Mouse (Mus musculus) midbrain, embryonic 12.5 days (tissue): ENCODE measurements around the gene Galp. TPM values are rescaled to one million over a fixed set of nuclear protein-coding genes. Genes with fewer than 3 reads are reported as not detected.
A peak's percentile ranks its signal among the peaks of the same experiment; 100 is the strongest.

ENCODE experiments used
- ATAC-seq: fragments of 200-750 bp; cut with Nextera tagmentation; 2 replicates; pipeline ENCODE4 v1.8.0; 2017; ENCODE audit warnings: low read depth, moderate TSS enrichment, moderate library complexity; ENCODE audit not compliant: low FRiP score
- H3K27ac ChIP-seq: fragments of 300-500 bp; sonication (generic); replicated peaks from 2 replicates; pipeline ENCODE4 v1.5.1; 2016; ENCODE audit warnings: mild to moderate bottlenecking
- H3K27me3 ChIP-seq: fragments of 300-500 bp; sonication (generic); 2 replicates; pipeline ENCODE4 v1.6.1; 2016; ENCODE audit warnings: mild to moderate bottlenecking
- H3K36me3 ChIP-seq: fragments of 300-500 bp; sonication (generic); 2 replicates; pipeline ENCODE4 v1.6.1; 2016
- H3K4me1 ChIP-seq: fragments of 300-500 bp; sonication (generic); 2 replicates; pipeline ENCODE4 v1.6.1; 2016
- H3K4me2 ChIP-seq: fragments of 300-500 bp; sonication (generic); replicated peaks from 2 replicates; pipeline ENCODE4 v1.6.1; 2016; ENCODE audit warnings: mild to moderate bottlenecking, moderate library complexity
- H3K4me3 ChIP-seq: fragments of 300-500 bp; sonication (generic); 2 replicates; pipeline ENCODE4 v1.5.1; 2016; ENCODE audit warnings: mild to moderate bottlenecking
- H3K9ac ChIP-seq: fragments of 300-500 bp; sonication (generic); replicated peaks from 2 replicates; pipeline ENCODE4 v1.6.1; 2016; ENCODE audit warnings: mild to moderate bottlenecking, moderate library complexity
- H3K9me3 ChIP-seq: fragments of 300-500 bp; sonication (generic); 2 replicates; pipeline ENCODE4 v1.6.1; 2016; ENCODE audit warnings: mild to moderate bottlenecking
- WGBS: fragments of 180-500 bp; shearing (Covaris S2); methylation state at CpG from one replicate; pipeline ENCODE4 v1.1.7; 2016; 5-methylcytosine and 5-hydroxymethylcytosine counted together
- polyA plus RNA-seq: library from polyadenylated mRNA; unstranded; fragments of >200 nt; fragmentation: Nextera tagmentation; extraction: Ambion mirVana; gene quantifications from 2 replicates; pipeline ENCODE4 v1.2.1, GENCODE M21; 2016

The Galp gene
- polyA plus RNA-seq = not detected in 2 replicates

- no peak for ATAC-seq
- no peaks in the 10 kb centered on the region for H3K36me3 ChIP-seq
- 66% methylated on average over 3 of the region's 3 CpGs for WGBS
- no peaks in the 10 kb centered on the region for H3K9me3 ChIP-seq
- no peak within 1 kb of the TSS for H3K27ac ChIP-seq
- H3K4me1 ChIP-seq = no peaks in the 10 kb centered on the region
- no peak within 1 kb of the TSS for H3K4me3 ChIP-seq
- no peaks in the 10 kb centered on the region for H3K27me3 ChIP-seq
- H3K9ac ChIP-seq = no peak within 1 kb of the TSS
- H3K4me2 ChIP-seq = no peak within 1 kb of the TSS
Measured at GRCm38 (mm10) chr7:6196790-6197189, at the start of gene Galp. Gene Galp, plus strand, starts transcription at chr7:6197090.

GRCm38 (mm10) chr7:6147688-6148087 lies 49.2 kb upstream of the Galp start:
- Histone ChIP-seq H3K9me3 (no peaks in the 10 kb centered on the region), H3K27ac (no peak overlapping the region), H3K9ac (no peak overlapping the region), H3K4me1 (peaks cover 9% of the 10 kb centered on the region; the same call in 1 of the 2 replicates), H3K4me2 (no peak overlapping the region), H3K4me3 (no peak overlapping the region), H3K27me3 (no peaks in the 10 kb centered on the region), H3K36me3 (no peaks in the 10 kb centered on the region)
- ATAC-seq = no peak
- WGBS = 85% methylated on average over 5 of the region's 5 CpGs

GRCm38 (mm10) chr7:6151266-6151665 lies 45.6 kb upstream of the Galp start:
- ATAC-seq = no peak
- 90% methylated on average over 1 of the region's 1 CpGs for WGBS
- Histone ChIP-seq H3K27ac (no peak overlapping the region), H3K27me3 (no peaks in the 10 kb centered on the region), H3K9ac (no peak overlapping the region), H3K4me1 (peaks cover 22% of the 10 kb centered on the region), H3K4me2 (no peak overlapping the region), H3K9me3 (no peaks in the 10 kb centered on the region), H3K4me3 (no peak overlapping the region), H3K36me3 (no peaks in the 10 kb centered on the region)

GRCm38 (mm10) chr7:6152036-6152435 lies 44.9 kb upstream of the Galp start:
- no peaks in the 10 kb centered on the region for H3K36me3 ChIP-seq
- H3K4me1 ChIP-seq = peaks cover 27% of the 10 kb centered on the region
- H3K9me3 ChIP-seq = no peaks in the 10 kb centered on the region
- H3K4me2 ChIP-seq = no peak overlapping the region
- H3K27ac ChIP-seq = no peak overlapping the region
- H3K27me3 ChIP-seq = no peaks in the 10 kb centered on the region
- 79% methylated on average over 3 of the region's 3 CpGs for WGBS
- no peak overlapping the region for H3K4me3 ChIP-seq
- no peak overlapping the region for H3K9ac ChIP-seq
- ATAC-seq = no peak

GRCm38 (mm10) chr7:6153131-6153530 lies 43.8 kb upstream of the Galp start:
- no peaks in the 10 kb centered on the region for H3K36me3 ChIP-seq
- H3K4me3 ChIP-seq = no peak overlapping the region
- peaks cover 27% of the 10 kb centered on the region for H3K4me1 ChIP-seq
- H3K4me2 ChIP-seq = no peak overlapping the region
- 89% methylated on average over 3 of the region's 3 CpGs for WGBS
- no peak for ATAC-seq
- H3K9me3 ChIP-seq = no peaks in the 10 kb centered on the region
- H3K27ac ChIP-seq = no peak overlapping the region
- H3K9ac ChIP-seq = no peak overlapping the region
- H3K27me3 ChIP-seq = no peaks in the 10 kb centered on the region

- ATAC-seq = no peak
- Histone ChIP-seq H3K36me3 (no peaks in the 10 kb centered on the region), H3K27me3 (no peaks in the 10 kb centered on the region), H3K9ac (peak overlapping the region; percentile 91; the same call in 1 of the 2 replicates), H3K27ac (no peak overlapping the region), H3K4me3 (peak overlapping the region; percentile 78), H3K9me3 (no peaks in the 10 kb centered on the region), H3K4me1 (peaks cover 20% of the 10 kb centered on the region), H3K4me2 (peak overlapping the region; percentile 93)
- WGBS = 93% methylated on average over 5 of the region's 5 CpGs
Measured at GRCm38 (mm10) chr7:6154164-6154563, 42.7 kb upstream of the Galp start.

- Histone ChIP-seq H3K27me3 (no peaks in the 10 kb centered on the region), H3K4me2 (peak overlapping the region; percentile 93), H3K27ac (peak overlapping the region; percentile 92), H3K9ac (peak overlapping the region; percentile 91), H3K4me1 (peaks cover 18% of the 10 kb centered on the region), H3K36me3 (no peaks in the 10 kb centered on the region), H3K4me3 (peak overlapping the region; percentile 78), H3K9me3 (no peaks in the 10 kb centered on the region)
- peak; percentile 71 for ATAC-seq
- WGBS = under 1% methylated on average over 55 of the region's 85 CpGs
Measured at GRCm38 (mm10) chr7:6155031-6155872, 41.6 kb upstream of the Galp start.

- H3K4me3 ChIP-seq = peak within 1 kb of the TSS; percentile 78
- H3K9me3 ChIP-seq = no peaks in the 10 kb centered on the region
- H3K27ac ChIP-seq = peak within 1 kb of the TSS; percentile 92
- H3K27me3 ChIP-seq = no peaks in the 10 kb centered on the region
- H3K9ac ChIP-seq = peak within 1 kb of the TSS; percentile 91
- H3K36me3 ChIP-seq = no peaks in the 10 kb centered on the region
- peaks cover 18% of the 10 kb centered on the region for H3K4me1 ChIP-seq
- under 1% methylated on average over 53 of the region's 54 CpGs for WGBS
- ATAC-seq = peak; percentile 97
- peak within 1 kb of the TSS; percentile 93 for H3K4me2 ChIP-seq
Measured at GRCm38 (mm10) chr7:6155901-6156411, 40.9 kb upstream of the Galp start, which contains the start of gene Zfp787. Gene Zfp787, minus strand, starts transcription at chr7:6155997.

- Histone ChIP-seq H3K9ac (peak overlapping the region; percentile 49; the same call in 1 of the 2 replicates), H3K9me3 (no peaks in the 10 kb centered on the region), H3K27me3 (no peaks in the 10 kb centered on the region), H3K36me3 (no peaks in the 10 kb centered on the region), H3K4me1 (peaks cover 18% of the 10 kb centered on the region), H3K4me2 (peak overlapping the region; percentile 93), H3K4me3 (peak overlapping the region; percentile 78), H3K27ac (no peak overlapping the region)
- no peak for ATAC-seq
- 77% methylated on average over 9 of the region's 9 CpGs for WGBS
Measured at GRCm38 (mm10) chr7:6156901-6157472, 39.9 kb upstream of the Galp start.

GRCm38 (mm10) chr7:6157479-6157878 lies 39.4 kb upstream of the Galp start:
- Histone ChIP-seq H3K4me3 (no peak overlapping the region), H3K4me1 (peaks cover 18% of the 10 kb centered on the region), H3K27ac (no peak overlapping the region), H3K36me3 (no peaks in the 10 kb centered on the region), H3K27me3 (no peaks in the 10 kb centered on the region), H3K9ac (no peak overlapping the region), H3K4me2 (no peak overlapping the region), H3K9me3 (no peaks in the 10 kb centered on the region)
- no peak for ATAC-seq
- WGBS = 81% methylated on average over 1 of the region's 1 CpGs

GRCm38 (mm10) chr7:6159604-6160003 lies 37.3 kb upstream of the Galp start:
- no peak overlapping the region for H3K4me3 ChIP-seq
- 85% methylated on average over 3 of the region's 3 CpGs for WGBS
- peaks cover 10% of the 10 kb centered on the region for H3K4me1 ChIP-seq
- no peaks in the 10 kb centered on the region for H3K36me3 ChIP-seq
- no peak overlapping the region for H3K9ac ChIP-seq
- H3K27ac ChIP-seq = no peak overlapping the region
- no peak overlapping the region for H3K4me2 ChIP-seq
- ATAC-seq = no peak
- H3K9me3 ChIP-seq = no peaks in the 10 kb centered on the region
- no peaks in the 10 kb centered on the region for H3K27me3 ChIP-seq

- Histone ChIP-seq H3K9me3 (no peaks in the 10 kb centered on the region), H3K4me1 (peaks cover 4% of the 10 kb centered on the region; the same call in 1 of the 2 replicates), H3K4me2 (no peak overlapping the region), H3K9ac (no peak overlapping the region), H3K36me3 (no peaks in the 10 kb centered on the region), H3K27ac (no peak overlapping the region), H3K4me3 (no peak overlapping the region), H3K27me3 (no peaks in the 10 kb centered on the region)
- ATAC-seq = no peak
- WGBS = 57% methylated on average over 3 of the region's 3 CpGs
Measured at GRCm38 (mm10) chr7:6161541-6161940, 35.3 kb upstream of the Galp start.
